Mouse (Mus musculus): ENCODE measurements around the gene Pxn.

Pxn gene

GRCm38 (mm10) chr5:115506454-115507201, at the start of gene Pxn:
TSS of gene Pxn (plus strand) at chr5:115506676.
- peak; percentile 93 to 94 for DNase-seq

GRCm38 (mm10) chr5:115458918-115459317, 47.6 kb upstream of the Pxn start:
- no peak for DNase-seq

GRCm38 (mm10) chr5:115464408-115465115, 41.9 kb upstream of the Pxn start:
- DNase-seq, result no peak

- no peak for DNase-seq
These were observed 40.6 kb upstream of the Pxn start, which contains the start of gene Pla2g1b for GRCm38 (mm10) chr5:115465642-115466420. TSS of gene Pla2g1b (plus strand) at chr5:115466262.

GRCm38 (mm10) chr5:115469791-115470190, 36.7 kb upstream of the Pxn start:
- peak; percentile 39 to 73 for DNase-seq

- peak in 1 of 2 experiments; percentile 77 for DNase-seq
These were observed 35.5 kb upstream of the Pxn start for GRCm38 (mm10) chr5:115470766-115471531.

GRCm38 (mm10) chr5:115473191-115473590, 33.3 kb upstream of the Pxn start:
- no peak for DNase-seq

GRCm38 (mm10) chr5:115474174-115474828, 32.2 kb upstream of the Pxn start:
- DNase-seq, result no peak

- DNase-seq, result peak; percentile 75 to 88
These were observed 31.0 kb upstream of the Pxn start for GRCm38 (mm10) chr5:115475337-115476106.

GRCm38 (mm10) chr5:115476107-115476727, 30.3 kb upstream of the Pxn start:
- no peak for DNase-seq

GRCm38 (mm10) chr5:115479561-115479960, 26.9 kb upstream of the Pxn start:
- no peak for DNase-seq

GRCm38 (mm10) chr5:115480101-115480500, 26.4 kb upstream of the Pxn start:
- no peak for DNase-seq

GRCm38 (mm10) chr5:115482390-115483265, 23.8 kb upstream of the Pxn start:
- DNase-seq, result no peak

GRCm38 (mm10) chr5:115483385-115483784, 23.1 kb upstream of the Pxn start:
- DNase-seq, result no peak

GRCm38 (mm10) chr5:115483947-115484920, 22.2 kb upstream of the Pxn start, which contains the start of gene Sirt4:
TSS of gene Sirt4 (minus strand) at chr5:115484725.
- peak; percentile 86 to 92 for DNase-seq

GRCm38 (mm10) chr5:115484996-115485395, 21.5 kb upstream of the Pxn start:
- peak in 1 of 2 experiments; percentile 29 for DNase-seq

- peak in 1 of 2 experiments; percentile 77 for DNase-seq
These were observed 20.8 kb upstream of the Pxn start for GRCm38 (mm10) chr5:115485489-115486205.
